Mouse (Mus musculus): ENCODE results near the gene Ctnna3.
"Not testable (repeated sequence)": the region's sequence is repeated elsewhere in the genome, so short reads cannot be mapped to it uniquely, and the experiment has no call there.

Gene Ctnna3

DNA sequence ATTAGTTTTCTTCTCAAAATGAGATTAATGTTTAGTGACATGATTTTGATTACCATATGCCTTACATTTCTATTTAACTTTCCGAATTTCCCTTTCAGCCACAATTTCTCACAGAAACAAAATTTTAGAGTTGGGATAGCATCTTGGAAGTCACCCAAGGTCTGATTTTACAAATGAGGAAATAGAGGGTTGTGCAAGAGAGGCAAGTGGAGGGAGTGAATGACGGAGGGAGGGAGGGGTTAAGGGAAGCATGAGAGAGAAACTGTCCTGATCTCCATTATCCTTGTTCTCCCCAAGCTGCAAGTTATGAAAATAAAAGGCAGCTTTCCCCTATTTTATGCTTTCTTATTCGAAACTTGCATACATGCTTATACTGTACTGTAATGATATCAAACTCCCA lies 943.4 kb downstream of the Ctnna3 start:
- in situ Hi-C loops (cut with MboI; ENCODE audit: unreplicated experiment in 2 of 2): no loop called here

- in situ Hi-C loops (cut with MboI; ENCODE audit: unreplicated experiment in 2 of 2): no loop called here
Observed at GRCm38 (mm10) chr10:64377751-64378150, 947.9 kb downstream of the Ctnna3 start.

DNA sequence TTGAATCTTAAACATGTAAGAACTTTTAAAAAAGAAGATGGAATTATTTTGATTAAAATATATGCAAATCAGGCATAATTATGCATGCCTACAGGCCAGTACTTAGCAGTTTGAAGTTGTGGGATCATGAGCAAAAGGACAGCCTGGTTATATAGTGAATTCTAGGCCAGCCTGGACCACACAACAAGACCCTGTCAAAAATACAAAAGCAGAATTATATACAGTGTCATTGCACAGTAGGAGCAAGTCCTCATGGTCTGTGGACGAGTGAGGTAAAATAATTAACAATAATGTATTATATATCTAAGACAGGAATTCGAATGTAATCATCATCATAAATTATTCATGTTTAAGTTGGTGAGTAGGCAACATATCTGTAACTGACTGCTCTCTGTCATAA lies 966.7 kb downstream of the Ctnna3 start:
- in situ Hi-C loops (cut with MboI; ENCODE audit: unreplicated experiment in 2 of 2): no loop called here

DNA sequence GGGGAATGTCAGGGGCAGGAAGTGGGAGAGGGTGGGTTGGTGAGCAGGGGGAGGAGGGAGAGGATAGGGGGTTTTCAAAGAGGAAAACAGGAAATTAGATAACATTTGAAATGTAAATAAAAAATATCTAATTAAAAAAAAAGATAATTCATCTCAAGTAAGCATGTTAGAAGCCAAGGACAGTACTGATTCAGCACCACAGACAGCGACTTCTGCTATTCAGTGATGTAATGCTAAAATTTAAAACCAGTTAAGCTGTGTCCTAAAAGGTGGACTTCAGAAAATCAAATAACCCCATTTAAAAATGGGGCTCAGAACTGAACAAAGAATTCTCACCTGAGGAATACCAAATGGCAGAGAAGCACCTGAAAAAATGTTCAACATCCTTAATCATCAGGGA lies 988.5 kb downstream of the Ctnna3 start:
- in situ Hi-C loops (cut with MboI; ENCODE audit: unreplicated experiment in 2 of 2): not testable (repeated sequence)

GRCm38 (mm10) chr10:64438736-64439135 lies 1008.8 kb downstream of the Ctnna3 start:
- in situ Hi-C loops (cut with MboI; ENCODE audit: unreplicated experiment in 2 of 2): no loop called here

- in situ Hi-C loops (cut with MboI; ENCODE audit: unreplicated experiment in 2 of 2): no loop called here
Observed at GRCm38 (mm10) chr10:64448624-64449023, 1018.7 kb downstream of the Ctnna3 start.

- in situ Hi-C loops (cut with MboI; ENCODE audit: unreplicated experiment in 2 of 2): no loop called here
Observed at GRCm38 (mm10) chr10:64483281-64483680, 1053.4 kb downstream of the Ctnna3 start.

GRCm38 (mm10) chr10:64489471-64489870 lies 1059.6 kb downstream of the Ctnna3 start:
- in situ Hi-C loops (cut with MboI; ENCODE audit: unreplicated experiment in 2 of 2): no loop called here

DNA sequence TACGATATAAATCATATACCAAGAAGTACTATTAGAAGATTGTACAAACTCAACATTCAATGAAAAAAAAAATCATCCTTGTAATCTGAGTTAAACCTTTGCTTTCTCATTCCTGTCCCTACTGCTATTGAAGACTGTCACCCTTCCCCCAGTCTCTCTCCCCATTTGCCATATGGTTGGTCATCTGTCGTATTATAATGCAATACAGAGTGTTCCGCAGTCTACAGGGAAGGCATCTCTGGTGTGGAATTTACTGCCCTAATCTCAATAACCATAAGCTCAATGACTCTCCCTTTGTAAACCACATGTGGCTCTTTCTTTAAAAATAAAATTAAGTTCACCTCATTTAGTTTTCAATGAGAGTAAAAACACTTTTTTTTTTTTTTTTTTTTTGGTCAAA lies 1113.7 kb downstream of the Ctnna3 start:
- in situ Hi-C loops (cut with MboI; ENCODE audit: unreplicated experiment in 2 of 2): no loop called here

- in situ Hi-C loops (cut with MboI; ENCODE audit: unreplicated experiment in 2 of 2): no loop called here
Observed at GRCm38 (mm10) chr10:64544389-64544788, 1114.5 kb downstream of the Ctnna3 start.

GRCm38 (mm10) chr10:64571311-64571710 lies 1141.4 kb downstream of the Ctnna3 start:
- in situ Hi-C loops (cut with MboI; ENCODE audit: unreplicated experiment in 2 of 2): no loop called here

GRCm38 (mm10) chr10:64588116-64588515 lies 1158.2 kb downstream of the Ctnna3 start:
- in situ Hi-C loops (cut with MboI; ENCODE audit: unreplicated experiment in 2 of 2): no loop called here

DNA sequence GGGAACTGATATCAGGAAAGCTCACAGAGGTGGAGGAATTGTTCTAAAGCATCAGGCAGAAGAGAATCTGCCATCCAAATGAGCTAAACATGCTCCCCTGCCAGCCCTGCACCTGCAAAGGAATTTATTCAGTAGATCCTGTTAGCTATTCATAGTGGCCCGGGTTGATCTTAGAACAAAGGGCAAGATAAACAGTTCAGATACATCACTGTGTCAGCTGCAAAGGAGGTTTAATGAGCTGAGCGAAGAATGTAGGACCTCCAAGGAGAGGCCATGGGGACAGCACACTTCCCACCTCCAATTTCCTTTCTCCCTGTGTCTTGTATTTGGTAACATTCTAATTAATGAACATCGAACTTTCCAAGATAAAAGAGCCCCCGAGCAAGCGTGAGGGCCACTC lies 1206.9 kb downstream of the Ctnna3 start:
- in situ Hi-C loops (cut with MboI; ENCODE audit: unreplicated experiment in 2 of 2): no loop called here

DNA sequence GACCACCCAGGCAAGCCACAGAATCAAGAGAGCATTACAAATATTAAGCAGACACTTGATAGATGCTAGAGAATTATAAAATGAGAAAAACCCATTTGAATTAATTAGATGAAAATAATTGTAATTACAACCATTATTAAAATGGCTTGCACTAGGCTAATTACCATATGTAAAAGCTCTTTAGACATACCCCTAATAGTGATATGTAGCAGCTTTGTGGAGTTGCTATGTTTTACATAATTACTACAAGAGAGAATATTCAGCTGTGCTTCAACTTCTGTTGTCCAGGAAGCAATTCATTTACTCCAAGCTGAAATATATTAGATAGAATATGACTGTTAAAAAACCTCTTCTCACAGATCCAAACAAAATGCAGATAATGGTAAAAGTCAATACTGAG lies 1209.2 kb downstream of the Ctnna3 start:
- in situ Hi-C loops (cut with MboI; ENCODE audit: unreplicated experiment in 2 of 2): no loop called here

DNA sequence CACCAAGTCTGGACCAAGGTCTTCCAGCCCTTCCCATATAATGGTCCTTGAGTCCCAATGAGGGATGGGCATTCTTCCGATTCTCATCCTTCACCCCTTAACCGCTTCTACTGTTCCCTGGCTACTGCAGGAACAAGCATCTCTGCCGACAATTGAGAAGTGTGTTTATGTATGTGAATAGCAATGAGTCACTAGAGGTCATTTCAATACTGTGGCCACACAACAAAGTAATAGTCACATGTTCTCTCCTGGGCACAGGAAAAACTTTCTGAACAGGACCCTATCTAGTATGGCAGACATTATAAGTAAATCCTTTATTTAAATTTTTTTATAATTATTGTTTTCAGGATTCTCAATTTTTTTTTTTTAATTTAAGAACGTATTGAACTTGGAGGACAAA lies 1211.2 kb downstream of the Ctnna3 start:
- in situ Hi-C loops (cut with MboI; ENCODE audit: unreplicated experiment in 2 of 2): no loop called here

DNA sequence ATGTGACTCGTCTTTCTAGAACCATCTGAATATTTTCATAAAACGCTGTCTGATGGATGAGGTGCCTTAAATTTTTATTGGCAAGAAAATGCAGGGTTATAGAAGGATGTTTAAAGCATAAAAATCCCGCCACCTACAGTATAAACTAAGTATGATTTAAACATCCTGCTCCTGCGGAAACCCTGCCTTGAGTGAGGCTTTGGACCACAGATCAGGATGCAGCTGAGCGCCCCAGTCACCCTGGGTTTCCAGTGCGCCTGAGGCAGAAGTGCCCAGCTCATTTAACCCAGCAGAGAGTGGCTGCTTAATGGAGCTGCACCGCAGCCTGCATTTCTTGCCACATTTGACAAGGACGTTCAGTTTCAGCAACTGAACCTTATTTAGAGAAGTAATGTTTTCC lies 1211.7 kb downstream of the Ctnna3 start:
- in situ Hi-C loops (cut with MboI; ENCODE audit: unreplicated experiment in 2 of 2): no loop called here

DNA sequence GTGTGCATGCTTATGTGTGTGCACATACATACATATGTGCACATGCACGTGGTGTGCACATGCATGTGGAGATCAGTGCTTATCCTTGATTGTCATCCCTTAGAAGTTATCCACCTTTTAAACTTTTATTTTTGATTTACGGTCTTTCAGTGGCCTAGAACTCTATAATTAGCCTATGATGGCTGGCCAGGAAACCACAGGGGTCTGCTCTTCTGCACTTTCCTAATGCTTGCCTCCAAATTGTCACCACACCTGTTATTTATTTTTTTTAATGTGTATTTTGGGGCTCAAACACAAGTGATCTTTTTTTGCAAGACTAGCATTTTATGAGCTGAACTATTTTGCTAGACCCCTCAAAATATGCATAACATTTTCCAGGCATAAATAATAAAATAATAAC lies 1214.1 kb downstream of the Ctnna3 start:
- in situ Hi-C loops (cut with MboI; ENCODE audit: unreplicated experiment in 2 of 2): no loop called here

- in situ Hi-C loops (cut with MboI; ENCODE audit: unreplicated experiment in 2 of 2): no loop called here
Observed at GRCm38 (mm10) chr10:64661190-64661589, 1231.3 kb downstream of the Ctnna3 start.

- in situ Hi-C loops (cut with MboI; ENCODE audit: unreplicated experiment in 2 of 2): no loop called here
Observed at GRCm38 (mm10) chr10:64671469-64671868, 1241.6 kb downstream of the Ctnna3 start.

GRCm38 (mm10) chr10:64675796-64676195 lies 1245.9 kb downstream of the Ctnna3 start:
- in situ Hi-C loops (cut with MboI; ENCODE audit: unreplicated experiment in 2 of 2): no loop called here

DNA sequence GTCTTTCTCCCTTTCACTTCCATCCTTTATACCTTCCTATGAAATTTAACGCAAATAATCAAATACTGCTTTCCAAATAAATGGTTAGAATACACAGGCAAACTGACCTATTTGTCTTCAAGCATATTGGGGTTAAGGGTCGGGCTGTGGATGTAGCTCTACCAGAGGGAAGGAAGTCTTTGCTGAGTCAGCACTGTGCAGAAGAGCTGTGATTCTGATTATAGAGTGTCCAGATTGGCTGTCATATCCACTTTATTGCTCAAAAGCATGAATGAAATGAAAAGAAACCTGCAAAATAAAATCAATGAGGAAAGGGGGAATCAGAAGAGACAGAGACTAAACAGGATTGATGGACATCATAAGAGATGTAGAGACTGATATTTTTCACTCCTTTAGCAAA lies 1280.1 kb downstream of the Ctnna3 start:
- in situ Hi-C loops (cut with MboI; ENCODE audit: unreplicated experiment in 2 of 2): no loop called here

DNA sequence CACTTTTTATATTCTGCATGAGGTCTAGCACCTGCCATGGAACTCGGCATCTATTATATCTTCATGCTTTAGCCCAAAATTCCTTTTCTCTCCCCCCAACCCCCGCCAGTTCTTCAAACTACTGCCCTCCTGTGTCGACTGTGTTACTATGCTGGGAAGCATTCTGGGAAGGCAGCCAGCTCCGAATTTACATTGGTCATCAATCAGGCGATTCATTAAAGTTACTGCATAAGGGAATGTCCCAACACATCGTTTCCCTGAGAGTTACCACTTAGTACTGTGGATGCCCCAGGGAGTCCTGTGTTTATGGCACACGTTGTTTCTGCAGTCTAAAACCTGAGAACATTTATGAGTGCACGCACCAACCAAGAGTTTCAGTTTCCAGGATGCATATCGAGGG lies 1288.1 kb downstream of the Ctnna3 start:
- in situ Hi-C loops (cut with MboI; ENCODE audit: unreplicated experiment in 2 of 2): no loop called here

DNA sequence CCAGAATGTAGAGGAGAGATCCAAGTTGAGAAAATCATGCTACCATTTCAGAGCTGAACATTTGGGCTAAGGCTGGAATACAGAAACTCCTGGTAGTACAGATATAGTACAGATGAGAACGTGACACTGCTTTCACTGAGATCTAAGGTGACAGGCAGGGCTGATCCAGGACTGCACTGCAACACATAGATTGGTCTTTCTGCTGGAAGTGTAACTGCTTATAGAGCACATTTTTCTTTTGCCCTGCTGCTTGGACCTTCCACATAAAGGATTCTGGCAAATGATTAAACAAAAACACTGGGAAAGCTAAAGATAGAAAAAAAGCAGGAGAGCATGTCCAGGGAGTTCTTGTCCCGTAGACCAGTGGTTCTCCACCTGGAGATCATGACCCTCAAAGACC lies 1305.8 kb downstream of the Ctnna3 start:
- in situ Hi-C loops (cut with MboI; ENCODE audit: unreplicated experiment in 2 of 2): no loop called here

GRCm38 (mm10) chr10:64736616-64737015 lies 1306.7 kb downstream of the Ctnna3 start:
- in situ Hi-C loops (cut with MboI; ENCODE audit: unreplicated experiment in 2 of 2): no loop called here

Measured in v-Abl transformed pro-B cells (cell line).